Mouse (Mus musculus): ENCODE data around the gene Aarsd1. TPM values are rescaled to one million over a fixed set of nuclear protein-coding genes. Genes with fewer than 3 reads are reported as not detected.

Aarsd1 gene
- polyA plus RNA-seq, 1 experiment from 2014 or later = 35.4 TPM

DNA sequence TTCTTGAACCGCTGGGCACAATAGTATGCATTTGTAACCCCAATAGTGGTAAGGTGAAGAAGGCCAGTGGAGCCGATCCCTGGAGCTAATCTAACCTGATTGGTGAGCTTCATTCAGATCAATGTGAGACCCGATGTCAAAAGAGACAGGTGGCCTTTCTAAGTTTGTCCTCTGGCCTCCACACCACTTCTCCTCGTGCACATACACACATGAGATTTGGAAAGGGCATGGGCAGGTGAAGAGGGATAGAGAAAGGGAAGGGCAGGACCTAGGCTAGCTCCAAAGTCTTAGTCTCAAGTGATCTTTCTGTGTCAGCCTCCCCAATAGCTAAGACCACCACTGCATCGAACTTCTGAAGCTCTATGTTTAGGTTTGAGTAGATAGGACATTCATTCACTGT is 47.3 kb downstream of the Aarsd1 start:
- no peak overlapping the region for H3K9ac ChIP-seq
- no peak for ATAC-seq (ENCODE audit: extremely low read depth, insufficient number of reproducible peaks, low FRiP score, low TSS enrichment)
- no peak overlapping the region for H3K4me2 ChIP-seq
- no peaks in the 10 kb centered on the region for H3K4me1 ChIP-seq
- 69% methylated on average over 5 of the region's 5 CpGs for WGBS
- no peak overlapping the region for H3K4me3 ChIP-seq
- no peaks in the 10 kb centered on the region for H3K36me3 ChIP-seq
- H3K9me3 ChIP-seq = 0 out of 2 replicates have a peak, but pooled peaks cover 2% of the 10 kb centered on the region
- H3K27me3 ChIP-seq (replicated peaks) = 0 out of 2 replicates have a peak, but pooled peaks cover 3% of the 10 kb centered on the region
- H3K27ac ChIP-seq (replicated peaks) = no peak overlapping the region

DNA sequence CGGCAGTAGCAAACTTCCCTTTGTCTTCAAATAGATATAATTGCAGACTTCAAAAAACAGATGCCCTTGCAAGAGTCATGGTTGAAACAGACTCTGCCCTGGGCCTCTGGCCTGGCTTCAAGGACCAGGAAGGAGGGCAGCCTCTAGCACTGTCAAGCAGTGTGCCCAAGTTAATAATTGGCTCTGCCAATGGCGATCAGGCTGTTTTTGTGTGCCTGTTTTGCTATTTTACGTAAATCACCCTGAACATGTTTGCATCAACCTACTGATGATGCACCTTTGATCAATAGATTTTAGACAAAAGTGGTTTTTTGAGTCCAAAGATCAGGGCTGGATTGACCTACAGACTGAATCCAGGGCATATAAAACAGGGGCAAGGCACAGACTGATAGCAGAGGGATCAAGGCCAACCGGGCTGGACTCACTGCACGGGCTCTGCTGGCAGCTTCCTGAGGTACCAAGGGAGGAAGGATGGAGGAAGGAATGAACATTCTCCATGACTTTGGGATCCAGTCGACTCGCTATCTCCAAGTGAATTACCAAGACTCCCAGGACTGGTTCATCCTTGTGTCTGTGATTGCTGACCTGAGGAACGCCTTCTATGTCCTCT is 50.0 kb downstream of the Aarsd1 start, which contains the start of gene G6pc:
Gene G6pc (plus strand): TSS at position 236 of the 610 bp plus-strand sequence.
- Histone ChIP-seq H3K36me3 (no peaks in the 10 kb centered on the region), H3K4me2 (no peak within 1 kb of the TSS), H3K9ac (no peak within 1 kb of the TSS), H3K27me3 (replicated peaks) (no peaks in the 10 kb centered on the region), H3K27ac (replicated peaks) (no peak within 1 kb of the TSS), H3K4me1 (peaks cover 9% of the 10 kb centered on the region), H3K4me3 (no peak within 1 kb of the TSS), H3K9me3 (no peaks in the 10 kb centered on the region)
- 73% methylated on average over 8 of the region's 8 CpGs for WGBS
- ATAC-seq (ENCODE audit: extremely low read depth, insufficient number of reproducible peaks, low FRiP score, low TSS enrichment) = no peak

DNA sequence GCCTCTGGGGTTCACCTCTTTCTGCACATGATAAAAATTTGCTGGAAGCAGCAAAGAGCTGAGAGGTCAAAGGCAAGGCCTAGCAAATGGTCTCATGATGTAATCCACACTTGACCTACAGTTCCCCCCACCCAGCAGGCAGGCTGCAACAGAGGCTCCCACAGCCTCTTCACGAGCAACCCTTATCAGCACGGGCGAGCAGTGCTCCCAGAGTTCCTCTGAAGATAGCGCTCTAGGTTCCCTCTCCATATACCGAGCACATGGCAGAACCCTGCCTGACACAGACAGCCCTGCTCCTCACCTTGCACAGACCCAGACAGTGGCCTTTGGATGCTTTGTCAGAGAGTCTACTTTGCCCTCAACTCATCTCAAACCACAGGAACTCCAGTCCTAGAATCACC is 52.9 kb downstream of the Aarsd1 start:
- WGBS = 7% methylated on average over 5 of the region's 5 CpGs
- no peaks in the 10 kb centered on the region for H3K27me3 ChIP-seq (replicated peaks)
- peak overlapping the region; percentile 38 for H3K9ac ChIP-seq
- no peak overlapping the region for H3K4me2 ChIP-seq
- no peaks in the 10 kb centered on the region for H3K9me3 ChIP-seq
- H3K27ac ChIP-seq (replicated peaks) = no peak overlapping the region
- H3K4me1 ChIP-seq = peaks cover 29% of the 10 kb centered on the region
- H3K36me3 ChIP-seq = no peaks in the 10 kb centered on the region
- H3K4me3 ChIP-seq = no peak overlapping the region
- no peak for ATAC-seq (ENCODE audit: extremely low read depth, insufficient number of reproducible peaks, low FRiP score, low TSS enrichment)

DNA sequence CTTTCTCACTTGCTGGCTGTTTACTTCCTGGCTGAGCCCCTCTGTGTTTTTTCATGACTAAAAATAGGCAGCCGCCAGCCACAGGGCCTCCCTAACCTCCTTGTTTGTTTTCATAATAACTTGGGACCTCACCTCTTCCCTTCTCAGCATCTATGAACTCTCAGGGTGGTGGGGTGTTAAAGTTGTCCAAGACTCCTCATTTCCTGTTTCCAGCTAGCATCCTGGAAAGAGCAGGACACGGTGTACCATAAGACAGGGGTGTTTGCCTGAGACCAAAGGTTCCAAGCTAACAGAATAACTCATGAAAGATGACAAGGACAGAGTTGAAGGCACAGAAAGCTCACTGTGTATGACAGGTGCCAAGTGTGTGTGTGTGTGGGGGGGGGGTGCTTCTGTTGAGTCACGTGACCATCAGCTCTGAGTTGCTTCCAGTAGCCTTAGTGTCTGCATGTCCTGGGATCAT is 56.7 kb downstream of the Aarsd1 start:
- Histone ChIP-seq H3K9ac (no peak overlapping the region), H3K27ac (replicated peaks) (peak overlapping the region; percentile 58), H3K4me3 (no peak overlapping the region), H3K9me3 (no peaks in the 10 kb centered on the region), H3K4me1 (peaks cover 31% of the 10 kb centered on the region), H3K4me2 (peak overlapping the region; percentile 2; the same call in 1 of the 2 replicates), H3K36me3 (no peaks in the 10 kb centered on the region), H3K27me3 (replicated peaks) (no peaks in the 10 kb centered on the region)
- WGBS = 38% methylated on average over 3 of the region's 3 CpGs
- ATAC-seq (ENCODE audit: extremely low read depth, insufficient number of reproducible peaks, low FRiP score, low TSS enrichment) = no peak

DNA sequence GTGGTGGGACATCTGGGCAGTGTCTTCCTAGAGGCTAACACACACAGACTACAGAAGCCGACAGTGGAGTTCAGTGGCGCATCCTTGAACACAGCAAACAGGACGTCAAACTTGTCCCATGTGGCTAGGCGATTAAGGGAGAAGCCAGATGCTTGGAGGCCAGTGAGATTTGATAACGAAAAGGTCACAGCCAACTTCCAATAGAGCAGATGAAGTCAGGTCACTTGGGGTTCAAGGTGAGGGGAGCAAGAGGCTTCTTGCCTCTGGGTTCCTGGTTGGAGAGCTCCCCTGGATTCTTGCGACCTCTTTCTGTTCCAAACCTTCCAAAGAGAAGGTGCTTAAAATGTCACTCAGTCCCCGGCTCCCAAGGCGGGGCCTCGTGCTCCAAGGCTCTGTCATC is 57.6 kb downstream of the Aarsd1 start:
- 53% methylated on average over 9 of the region's 9 CpGs for WGBS
- Histone ChIP-seq H3K36me3 (no peaks in the 10 kb centered on the region), H3K4me1 (peaks cover 29% of the 10 kb centered on the region), H3K9ac (no peak overlapping the region), H3K4me3 (no peak overlapping the region), H3K9me3 (no peaks in the 10 kb centered on the region), H3K27ac (replicated peaks) (peak overlapping the region; percentile 58), H3K4me2 (no peak overlapping the region), H3K27me3 (replicated peaks) (no peaks in the 10 kb centered on the region)
- ATAC-seq (ENCODE audit: extremely low read depth, insufficient number of reproducible peaks, low FRiP score, low TSS enrichment) = no peak

DNA sequence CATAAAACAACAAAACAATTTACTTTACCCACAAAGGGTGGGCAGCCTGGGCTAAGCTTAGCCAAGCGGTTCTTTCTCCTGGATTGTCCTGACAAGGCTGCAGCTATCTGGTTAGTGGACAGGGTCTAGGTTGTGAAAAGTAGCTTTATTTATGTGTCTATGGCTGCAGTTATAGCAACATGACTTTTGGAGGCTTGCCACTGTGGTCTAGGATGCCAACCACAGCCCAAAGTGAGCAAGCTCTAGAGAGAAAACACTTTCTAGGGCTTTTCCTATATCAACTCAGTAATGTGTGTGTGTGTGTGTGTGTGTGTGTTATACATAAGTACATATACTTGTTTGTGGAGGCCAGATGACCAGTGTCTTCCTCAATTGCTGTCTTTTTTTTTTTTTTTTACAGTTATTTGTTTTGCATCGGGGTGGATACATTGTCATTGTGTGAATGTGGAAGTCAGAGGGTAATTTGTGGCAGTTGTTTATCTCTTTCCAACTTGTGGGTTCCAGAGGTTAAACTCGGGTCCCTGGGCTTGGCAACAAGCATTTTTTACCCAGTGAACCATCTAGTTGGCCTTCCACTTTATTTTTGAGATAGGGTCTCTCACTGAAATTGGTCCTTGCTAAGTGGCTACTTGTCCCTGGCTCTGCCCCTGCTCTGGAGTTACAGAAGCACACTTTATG is 59.8 kb downstream of the Aarsd1 start:
- WGBS = 73% methylated on average over 3 of the region's 3 CpGs
- Histone ChIP-seq H3K27ac (replicated peaks) (no peak overlapping the region), H3K4me2 (no peak overlapping the region), H3K27me3 (replicated peaks) (no peaks in the 10 kb centered on the region), H3K36me3 (no peaks in the 10 kb centered on the region), H3K9ac (no peak overlapping the region), H3K4me1 (peaks cover 22% of the 10 kb centered on the region), H3K4me3 (no peak overlapping the region), H3K9me3 (no peaks in the 10 kb centered on the region)
- no peak for ATAC-seq (ENCODE audit: extremely low read depth, insufficient number of reproducible peaks, low FRiP score, low TSS enrichment)

Small RNA genes within 50 kb of the gene (microRNA-seq; reads per million reads assigned to microRNA genes)
- gene Mir6929 = 1.0 reads per million

Other genes with a start within 250 kb of the Aarsd1 start
- 0.52 and 0.55 TPM in 2 replicates for gene Cntnap1, start 247.1 kb downstream of the Aarsd1 start, polyA plus RNA-seq (2015; fragmentation: Nextera tagmentation; extraction: Ambion mirVana)
- gene Plekhh3, start 246.3 kb downstream of the Aarsd1 start, polyA plus RNA-seq (2015; fragmentation: Nextera tagmentation; extraction: Ambion mirVana) = 7.6 and 8.5 TPM in 2 replicates
- gene Ccr10, start 242.2 kb downstream of the Aarsd1 start, polyA plus RNA-seq (2015; fragmentation: Nextera tagmentation; extraction: Ambion mirVana) = 0.19 and 0.33 TPM in 2 replicates
- 11.6 and 11.7 TPM in 2 replicates for gene Ezh1, start 191.2 kb downstream of the Aarsd1 start, polyA plus RNA-seq (2015; fragmentation: Nextera tagmentation; extraction: Ambion mirVana)
- gene Ramp2, start 171.6 kb downstream of the Aarsd1 start, polyA plus RNA-seq (2015; fragmentation: Nextera tagmentation; extraction: Ambion mirVana) = 210 and 234 TPM in 2 replicates
- gene Vps25, start 163.9 kb downstream of the Aarsd1 start, polyA plus RNA-seq (2015; fragmentation: Nextera tagmentation; extraction: Ambion mirVana) = 98.8 and 111 TPM in 2 replicates
- 7.6 and 8.0 TPM in 2 replicates for gene Wnk4, start 157.0 kb downstream of the Aarsd1 start, polyA plus RNA-seq (2015; fragmentation: Nextera tagmentation; extraction: Ambion mirVana)
- gene Cntd1, start 138.6 kb downstream of the Aarsd1 start, polyA plus RNA-seq (2015; fragmentation: Nextera tagmentation; extraction: Ambion mirVana) = 0.48 and 0.65 TPM in 2 replicates
- 165 and 171 TPM in 2 replicates for gene Coa3, start 138.5 kb downstream of the Aarsd1 start, polyA plus RNA-seq (2015; fragmentation: Nextera tagmentation; extraction: Ambion mirVana)
- 128 and 130 TPM in 2 replicates for gene Becn1, start 115.3 kb downstream of the Aarsd1 start, polyA plus RNA-seq (2015; fragmentation: Nextera tagmentation; extraction: Ambion mirVana)
- 99.0 and 105 TPM in 2 replicates for gene Psme3, start 101.4 kb downstream of the Aarsd1 start, polyA plus RNA-seq (2015; fragmentation: Nextera tagmentation; extraction: Ambion mirVana)
- gene Aoc2, start 92.6 kb downstream of the Aarsd1 start, polyA plus RNA-seq (2015; fragmentation: Nextera tagmentation; extraction: Ambion mirVana) = 0.70 and 0.75 TPM in 2 replicates
- 0.28 and 0.32 TPM in 2 replicates for gene Aoc3, start 87.0 kb downstream of the Aarsd1 start, polyA plus RNA-seq (2015; fragmentation: Nextera tagmentation; extraction: Ambion mirVana)
- not detected in 2 replicates for gene G6pc, start 50.1 kb downstream of the Aarsd1 start, polyA plus RNA-seq (2015; fragmentation: Nextera tagmentation; extraction: Ambion mirVana)
- gene Gm27029, start 7.2 kb upstream of the Aarsd1 start, polyA plus RNA-seq (2015; fragmentation: Nextera tagmentation; extraction: Ambion mirVana) = 14.7 and 18.3 TPM in 2 replicates
- gene Rundc1, start 7.5 kb upstream of the Aarsd1 start, polyA plus RNA-seq (2015; fragmentation: Nextera tagmentation; extraction: Ambion mirVana) = 13.1 and 14.3 TPM in 2 replicates
- gene Ptges3l, start 7.7 kb upstream of the Aarsd1 start, polyA plus RNA-seq (2015; fragmentation: Nextera tagmentation; extraction: Ambion mirVana) = 71.6 and 75.1 TPM in 2 replicates
- 222 and 239 TPM in 2 replicates for gene Rpl27, start 24.7 kb upstream of the Aarsd1 start, polyA plus RNA-seq (2015; fragmentation: Nextera tagmentation; extraction: Ambion mirVana)
- 11.6 and 13.7 TPM in 2 replicates for gene Ifi35, start 30.8 kb upstream of the Aarsd1 start, polyA plus RNA-seq (2015; fragmentation: Nextera tagmentation; extraction: Ambion mirVana)
- 23.5 and 26.4 TPM in 2 replicates for gene Rnd2, start 47.4 kb upstream of the Aarsd1 start, polyA plus RNA-seq (2015; fragmentation: Nextera tagmentation; extraction: Ambion mirVana)
- 28.0 and 28.9 TPM in 2 replicates for gene Vat1, start 48.6 kb upstream of the Aarsd1 start, polyA plus RNA-seq (2015; fragmentation: Nextera tagmentation; extraction: Ambion mirVana)
- gene Brca1, start 134.3 kb upstream of the Aarsd1 start, polyA plus RNA-seq (2015; fragmentation: Nextera tagmentation; extraction: Ambion mirVana) = 5.5 and 7.0 TPM in 2 replicates
- 54.9 and 55.3 TPM in 2 replicates for gene Nbr1, start 134.5 kb upstream of the Aarsd1 start, polyA plus RNA-seq (2015; fragmentation: Nextera tagmentation; extraction: Ambion mirVana)
- 4.0 and 4.4 TPM in 2 replicates for gene Tmem106a, start 164.6 kb upstream of the Aarsd1 start, polyA plus RNA-seq (2015; fragmentation: Nextera tagmentation; extraction: Ambion mirVana)
- gene Gm11634, start 181.6 kb upstream of the Aarsd1 start, polyA plus RNA-seq (2015; fragmentation: Nextera tagmentation; extraction: Ambion mirVana) = not detected in 2 replicates
- gene Rdm1, start 209.6 kb upstream of the Aarsd1 start, polyA plus RNA-seq (2015; fragmentation: Nextera tagmentation; extraction: Ambion mirVana) = 31.8 and 37.0 TPM in 2 replicates
- gene Arl4d, start 247.9 kb upstream of the Aarsd1 start, polyA plus RNA-seq (2015; fragmentation: Nextera tagmentation; extraction: Ambion mirVana) = 8.7 and 9.1 TPM in 2 replicates